ENCODE assay signal across 17 mouse cellular contexts in genomic region chr1:191625026-191625425, GRCm38 (mm10). TPM values are rescaled to one million over a fixed set of nuclear protein-coding genes. Genes with fewer than 3 reads are reported as not detected.
DNase-seq lines count a peak whose midpoint lies in the region; ATAC-seq lines count a peak whose summit lies in the region.
"Had no signal": no experiment of that assay in that cellular context is flagged by ENCODE, and none has a peak within 500 bp of the region (broad histone marks: within the 10 kb centered on the region; RNA-seq: fewer than 3 reads in every experiment).

No protein-coding gene starts in this region.

- H3K9me3 ChIP-seq in embryonic facial prominence, embryonic 11.5 days (replicated peaks; ENCODE audit: control insufficient read depth, low read length) = no peaks in the 10 kb centered on the region
- H3K9me3 ChIP-seq in embryonic facial prominence, embryonic 10.5 days = no peaks in the 10 kb centered on the region
- no peaks in the 10 kb centered on the region for H3K9me3 ChIP-seq in heart, embryonic 16.5 days (replicated peaks; ENCODE audit: control insufficient read depth, low read length)
- no peaks in the 10 kb centered on the region for H3K9me3 ChIP-seq in lung, embryonic 16.5 days (ENCODE audit: control insufficient read depth, low read length)
- H3K9me3 ChIP-seq in midbrain, embryonic 13.5 days = no peaks in the 10 kb centered on the region
- H3K9me3 ChIP-seq: hindbrain, embryonic 13.5 days; liver, embryonic 12.5 days had no signal

- no peaks in the 10 kb centered on the region for H3K4me1 ChIP-seq in embryonic facial prominence, embryonic 11.5 days (ENCODE audit: control insufficient read depth, insufficient read depth, low read length)
- H3K4me1 ChIP-seq in embryonic facial prominence, embryonic 10.5 days = peaks cover 30% of the 10 kb centered on the region
- peaks cover 23% of the 10 kb centered on the region for H3K4me1 ChIP-seq in heart, embryonic 16.5 days (ENCODE audit: control insufficient read depth, insufficient read depth, low read length)
- no peaks in the 10 kb centered on the region; the same call in none of the 2 replicates for H3K4me1 ChIP-seq in lung, embryonic 16.5 days (replicated peaks; ENCODE audit: control insufficient read depth, insufficient read depth, low read length)
- H3K4me1 ChIP-seq in midbrain, embryonic 13.5 days (replicated peaks) = no peaks in the 10 kb centered on the region

- peaks cover 1% of the 10 kb centered on the region for H3K36me3 ChIP-seq in embryonic facial prominence, embryonic 11.5 days (replicated peaks; ENCODE audit: control insufficient read depth, insufficient read depth, low read depth, low read length)
- peaks cover 43% of the 10 kb centered on the region for H3K36me3 ChIP-seq in embryonic facial prominence, embryonic 10.5 days (replicated peaks)
- peaks cover 25% of the 10 kb centered on the region for H3K36me3 ChIP-seq in heart, embryonic 16.5 days (ENCODE audit: control insufficient read depth, insufficient read depth)
- peaks cover 15% of the 10 kb centered on the region for H3K36me3 ChIP-seq in lung, embryonic 16.5 days (ENCODE audit: control insufficient read depth, insufficient read depth, low read length)
- H3K36me3 ChIP-seq in midbrain, embryonic 13.5 days = peaks cover 34% of the 10 kb centered on the region

- ATAC-seq in embryonic facial prominence, embryonic 11.5 days (replicated peaks; ENCODE audit: insufficient number of reproducible peaks, low FRiP score, low TSS enrichment, low read depth) = peak; percentile 36; the same call in 1 of the 2 replicates
- ATAC-seq in heart, embryonic 16.5 days (replicated peaks; ENCODE audit: extremely low read depth, insufficient read depth, low FRiP score) = peak; percentile 33; the same call in 1 of the 2 replicates
- peak; percentile 60 for ATAC-seq in lung, embryonic 16.5 days (ENCODE audit: low read depth)
- ATAC-seq in megakaryocyte progenitor cell, adult 5-6 weeks (replicated peaks; ENCODE audit: poor library complexity) = 0 out of 2 replicates have a peak, but pooled peaks have one; percentile 7
- no peak for ATAC-seq in midbrain, embryonic 13.5 days
- ATAC-seq: CD4-positive, CD25-positive, alpha-beta regulatory T cell, adult 4 months; liver, embryonic 12.5 days; midbrain, embryonic 16.5 days had no signal

- no peaks in the 10 kb centered on the region for H3K27me3 ChIP-seq in embryonic facial prominence, embryonic 11.5 days (ENCODE audit: control insufficient read depth, insufficient read depth, low read length)
- H3K27me3 ChIP-seq in embryonic facial prominence, embryonic 10.5 days (replicated peaks; ENCODE audit: low read depth, poor library complexity, severe bottlenecking) = no peaks in the 10 kb centered on the region
- H3K27me3 ChIP-seq in heart, embryonic 16.5 days (ENCODE audit: control insufficient read depth, insufficient read depth, low read length) = no peaks in the 10 kb centered on the region
- H3K27me3 ChIP-seq in lung, embryonic 16.5 days (ENCODE audit: control insufficient read depth, insufficient read depth, low read depth, low read length) = no peaks in the 10 kb centered on the region
- no peaks in the 10 kb centered on the region for H3K27me3 ChIP-seq in midbrain, embryonic 13.5 days
- H3K27me3 ChIP-seq: hindbrain, embryonic 13.5 days; liver, embryonic 12.5 days had no signal

- no peak overlapping the region for H3K4me3 ChIP-seq in embryonic facial prominence, embryonic 11.5 days (ENCODE audit: low read depth, low read length)
- no peak overlapping the region for H3K4me3 ChIP-seq in embryonic facial prominence, embryonic 10.5 days
- H3K4me3 ChIP-seq in heart, embryonic 16.5 days (ENCODE audit: low read length) = no peak overlapping the region
- H3K4me3 ChIP-seq in lung, embryonic 16.5 days (ENCODE audit: low read length) = no peak overlapping the region
- no peak overlapping the region for H3K4me3 ChIP-seq in midbrain, embryonic 13.5 days (replicated peaks)
- H3K4me3 ChIP-seq: hindbrain, embryonic 13.5 days; liver, embryonic 12.5 days had no signal

- 77% methylated on average over 6 of the region's 6 CpGs for WGBS in embryonic facial prominence, embryonic 11.5 days
- WGBS in embryonic facial prominence, embryonic 10.5 days = 74% methylated on average over 6 of the region's 6 CpGs
- WGBS in heart, embryonic 16.5 days = 27% methylated on average over 6 of the region's 6 CpGs
- 17% methylated on average over 6 of the region's 6 CpGs for WGBS in lung, embryonic 16.5 days
- 78% methylated on average over 6 of the region's 6 CpGs for WGBS in midbrain, embryonic 13.5 days

- H3K4me2 ChIP-seq in embryonic facial prominence, embryonic 11.5 days (ENCODE audit: low read depth, low read length) = no peak overlapping the region
- no peak overlapping the region for H3K4me2 ChIP-seq in heart, embryonic 16.5 days (ENCODE audit: low read depth, low read length)
- no peak overlapping the region for H3K4me2 ChIP-seq in lung, embryonic 16.5 days (ENCODE audit: low read depth, low read length)
- H3K4me2 ChIP-seq in midbrain, embryonic 13.5 days (replicated peaks) = no peak overlapping the region
- H3K4me2 ChIP-seq: hindbrain, embryonic 13.5 days; liver, embryonic 12.5 days had no signal

- no peak for DNase-seq in embryonic facial prominence, embryonic 11.5 days (ENCODE audit: low spot score)
- no peak for DNase-seq in embryonic facial prominence, embryonic 10.5 days (ENCODE audit: low spot score)
- DNase-seq in heart, postnatal 25 days (ENCODE audit: low spot score) = no peak
- DNase-seq in lung, postnatal 14 days = no peak
- DNase-seq: cerebellum, adult 9-11 months; gastrocnemius, postnatal 10 days; kidney, adult 9 months; lung, postnatal 36 days; right cerebral cortex, postnatal 25 days had no signal

- intact Hi-C loops in heart, postnatal 25 days (cut with DNase I) = no loop called here

- H3K27ac ChIP-seq in embryonic facial prominence, embryonic 11.5 days (replicated peaks; ENCODE audit: low read depth, low read length) = no peak overlapping the region
- H3K27ac ChIP-seq in embryonic facial prominence, embryonic 10.5 days (replicated peaks) = no peak overlapping the region
- peak overlapping the region; percentile 38; the same call in 1 of the 2 replicates for H3K27ac ChIP-seq in heart, embryonic 16.5 days (ENCODE audit: low read length)
- no peak overlapping the region for H3K27ac ChIP-seq in lung, embryonic 16.5 days (ENCODE audit: low read length)
- no peak overlapping the region for H3K27ac ChIP-seq in midbrain, embryonic 13.5 days
- H3K27ac ChIP-seq: hindbrain, embryonic 13.5 days; liver, embryonic 12.5 days had no signal

- no peak overlapping the region for H3K9ac ChIP-seq in embryonic facial prominence, embryonic 11.5 days (replicated peaks; ENCODE audit: low read length)
- H3K9ac ChIP-seq in heart, embryonic 16.5 days (ENCODE audit: low read length) = no peak overlapping the region
- no peak overlapping the region for H3K9ac ChIP-seq in lung, embryonic 16.5 days (ENCODE audit: low read length)
- no peak overlapping the region for H3K9ac ChIP-seq in midbrain, embryonic 13.5 days (replicated peaks)
- H3K9ac ChIP-seq: hindbrain, embryonic 13.5 days; liver, embryonic 12.5 days had no signal

RNA-seq across cellular contexts. Expression of gene Ints7, which starts 49.6 kb away (rescaled TPM):
- 53.4 and 54.6 TPM in 2 replicates for polyA plus RNA-seq in embryonic facial prominence, embryonic 11.5 days (2014; fragmentation: Nextera tagmentation; extraction: Ambion mirVana)
- polyA plus RNA-seq in embryonic facial prominence, embryonic 10.5 days (2016; fragmentation: Nextera tagmentation; extraction: Ambion mirVana) = 80.2 and 82.2 TPM in 2 replicates
- polyA plus RNA-seq in heart, embryonic 16.5 days (2015; fragmentation: Nextera tagmentation; extraction: Ambion mirVana) = 34.1 and 35.4 TPM in 2 replicates
- total RNA-seq in heart, postnatal 25 days (2021) = 10 to 100 TPM; 12.4 to 13.2 TPM
- 51.7 and 54.7 TPM in 2 replicates for polyA plus RNA-seq in lung, embryonic 16.5 days (2015; fragmentation: Nextera tagmentation; extraction: Ambion mirVana)
- total RNA-seq in megakaryocyte progenitor cell, adult 5-6 weeks (2015) = 37.0 and 39.8 TPM in 2 replicates
- total RNA-seq in megakaryocyte progenitor cell, adult 5-6 weeks (2017) = 63.1 and 69.2 TPM in 2 replicates
- 47.2 and 52.0 TPM in 2 replicates for polyA plus RNA-seq in midbrain, embryonic 13.5 days (2015; fragmentation: Nextera tagmentation; extraction: Ambion mirVana)

RNA-seq across cellular contexts. Expression of gene Dtl, which starts 49.7 kb away (rescaled TPM):
- 77.1 and 81.8 TPM in 2 replicates for polyA plus RNA-seq in embryonic facial prominence, embryonic 11.5 days (2014; fragmentation: Nextera tagmentation; extraction: Ambion mirVana)
- 87.4 and 88.6 TPM in 2 replicates for polyA plus RNA-seq in embryonic facial prominence, embryonic 10.5 days (2016; fragmentation: Nextera tagmentation; extraction: Ambion mirVana)
- 23.9 and 26.9 TPM in 2 replicates for polyA plus RNA-seq in heart, embryonic 16.5 days (2015; fragmentation: Nextera tagmentation; extraction: Ambion mirVana)
- total RNA-seq in heart, postnatal 25 days (2021) = under 1 TPM; 0.31 TPM
- polyA plus RNA-seq in lung, embryonic 16.5 days (2015; fragmentation: Nextera tagmentation; extraction: Ambion mirVana) = 50.1 and 54.0 TPM in 2 replicates
- 90.8 and 98.8 TPM in 2 replicates for total RNA-seq in megakaryocyte progenitor cell, adult 5-6 weeks (2015)
- total RNA-seq in megakaryocyte progenitor cell, adult 5-6 weeks (2017) = 54.4 and 77.3 TPM in 2 replicates
- polyA plus RNA-seq in midbrain, embryonic 13.5 days (2015; fragmentation: Nextera tagmentation; extraction: Ambion mirVana) = 19.0 and 21.2 TPM in 2 replicates
